Mouse (Mus musculus) splenic B cell, adult 2 months (primary cell): ENCODE data around the gene Eno3.

ENCODE experiments used
- DNase-seq: peaks from one replicate; pipeline ENCODE4 v3.0.0-alpha.2; 2011; ENCODE audit warnings: low read depth, low spot score
- H3K27me3 ChIP-seq: 2 replicates; pipeline ENCODE4 v1.6.1; 2012; ENCODE audit warnings: mild to moderate bottlenecking, low read length, moderate library complexity, mixed read lengths; ENCODE audit not compliant: control insufficient read depth, poor library complexity, insufficient read depth, severe bottlenecking
- H3K36me3 ChIP-seq: 2 replicates; pipeline ENCODE4 v1.6.1; 2012; ENCODE audit warnings: mild to moderate bottlenecking, low read length, moderate library complexity, mixed read lengths; ENCODE audit not compliant: control insufficient read depth, poor library complexity, insufficient read depth, severe bottlenecking

Gene Eno3

DNA sequence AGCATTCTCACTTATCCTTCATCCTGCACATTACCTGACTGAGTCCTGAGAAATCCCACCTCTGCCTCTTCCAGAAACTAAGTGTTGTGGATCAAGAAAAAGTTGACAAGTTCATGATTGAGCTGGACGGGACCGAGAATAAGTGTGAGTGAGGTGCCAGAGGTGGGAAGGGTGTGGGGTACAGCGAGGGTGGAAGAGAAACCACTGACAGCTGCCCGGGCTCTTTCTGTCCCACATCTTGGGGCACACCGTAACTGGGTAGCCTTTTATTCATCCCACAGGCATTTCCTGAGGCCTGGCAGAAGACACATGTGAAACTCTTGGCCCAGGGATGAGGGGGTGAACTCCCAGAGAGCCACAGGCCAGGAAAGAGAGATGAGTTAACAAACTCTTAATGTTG is 1.5 kb downstream of the Eno3 start:
- Histone ChIP-seq H3K36me3 (no peaks in the 10 kb centered on the region; the same call in 1 of the 2 replicates), H3K27me3 (no peaks in the 10 kb centered on the region)
- DNase-seq = no peak

GRCm38 (mm10) chr11:70658942-70659341 is 1.9 kb downstream of the Eno3 start:
- no peaks in the 10 kb centered on the region for H3K27me3 ChIP-seq
- no peaks in the 10 kb centered on the region; the same call in none of the 2 replicates for H3K36me3 ChIP-seq
- DNase-seq = no peak

DNA sequence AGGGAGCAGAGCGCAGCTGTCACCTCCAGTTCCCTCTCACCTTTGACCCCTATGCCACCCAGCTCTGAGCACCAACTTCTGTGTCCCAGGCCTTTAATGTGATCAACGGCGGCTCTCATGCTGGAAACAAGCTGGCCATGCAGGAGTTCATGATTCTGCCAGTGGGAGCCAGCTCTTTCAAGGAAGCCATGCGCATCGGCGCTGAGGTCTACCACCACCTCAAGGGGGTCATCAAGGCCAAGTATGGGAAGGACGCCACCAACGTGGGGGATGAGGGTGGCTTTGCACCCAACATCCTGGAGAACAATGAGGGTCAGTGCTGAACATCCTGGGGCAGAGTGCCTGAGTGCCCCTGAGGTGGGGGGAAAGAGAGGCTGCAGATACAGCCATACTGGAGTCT is 3.6 kb downstream of the Eno3 start:
- no peak for DNase-seq
- no peaks in the 10 kb centered on the region for H3K27me3 ChIP-seq

GRCm38 (mm10) chr11:70663101-70663500 is 6.1 kb downstream of the Eno3 start:
- Histone ChIP-seq H3K36me3 (peaks cover 4% of the 10 kb centered on the region), H3K27me3 (no peaks in the 10 kb centered on the region)
- DNase-seq = no peak

More for the DNA sequence above, 3.6 kb downstream of the Eno3 start:
- H3K36me3 ChIP-seq = peaks cover 4% of the 10 kb centered on the region

- no peak for DNase-seq
- Histone ChIP-seq H3K36me3 (peaks cover 4% of the 10 kb centered on the region), H3K27me3 (no peaks in the 10 kb centered on the region)
Measured at GRCm38 (mm10) chr11:70663957-70664356, 7.0 kb downstream of the Eno3 start.

DNA sequence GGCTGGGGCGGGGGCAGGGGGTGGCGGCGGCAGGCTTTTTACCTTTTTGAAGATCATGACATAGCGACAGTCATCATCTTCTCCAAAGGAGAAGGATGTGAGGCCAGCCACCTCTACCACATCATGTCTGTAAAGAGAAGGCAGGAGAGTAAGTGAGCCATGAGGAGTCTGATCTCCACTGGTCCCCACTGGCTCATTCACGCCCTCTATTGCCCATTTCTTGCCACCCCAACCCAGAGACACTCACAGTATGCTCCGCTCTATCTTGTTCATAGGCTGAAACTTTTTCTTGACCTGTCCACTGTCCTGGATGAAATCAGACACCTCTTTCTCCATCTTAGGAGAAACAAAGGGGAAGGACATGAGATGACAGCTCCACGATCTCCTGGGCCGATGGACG is 7.7 kb downstream of the Eno3 start:
- no peak for DNase-seq
- H3K27me3 ChIP-seq = no peaks in the 10 kb centered on the region
- peaks cover 4% of the 10 kb centered on the region for H3K36me3 ChIP-seq

- Histone ChIP-seq H3K36me3 (peaks cover 4% of the 10 kb centered on the region), H3K27me3 (no peaks in the 10 kb centered on the region)
- DNase-seq = no peak
Measured at GRCm38 (mm10) chr11:70666687-70667086, 9.7 kb downstream of the Eno3 start.

DNA sequence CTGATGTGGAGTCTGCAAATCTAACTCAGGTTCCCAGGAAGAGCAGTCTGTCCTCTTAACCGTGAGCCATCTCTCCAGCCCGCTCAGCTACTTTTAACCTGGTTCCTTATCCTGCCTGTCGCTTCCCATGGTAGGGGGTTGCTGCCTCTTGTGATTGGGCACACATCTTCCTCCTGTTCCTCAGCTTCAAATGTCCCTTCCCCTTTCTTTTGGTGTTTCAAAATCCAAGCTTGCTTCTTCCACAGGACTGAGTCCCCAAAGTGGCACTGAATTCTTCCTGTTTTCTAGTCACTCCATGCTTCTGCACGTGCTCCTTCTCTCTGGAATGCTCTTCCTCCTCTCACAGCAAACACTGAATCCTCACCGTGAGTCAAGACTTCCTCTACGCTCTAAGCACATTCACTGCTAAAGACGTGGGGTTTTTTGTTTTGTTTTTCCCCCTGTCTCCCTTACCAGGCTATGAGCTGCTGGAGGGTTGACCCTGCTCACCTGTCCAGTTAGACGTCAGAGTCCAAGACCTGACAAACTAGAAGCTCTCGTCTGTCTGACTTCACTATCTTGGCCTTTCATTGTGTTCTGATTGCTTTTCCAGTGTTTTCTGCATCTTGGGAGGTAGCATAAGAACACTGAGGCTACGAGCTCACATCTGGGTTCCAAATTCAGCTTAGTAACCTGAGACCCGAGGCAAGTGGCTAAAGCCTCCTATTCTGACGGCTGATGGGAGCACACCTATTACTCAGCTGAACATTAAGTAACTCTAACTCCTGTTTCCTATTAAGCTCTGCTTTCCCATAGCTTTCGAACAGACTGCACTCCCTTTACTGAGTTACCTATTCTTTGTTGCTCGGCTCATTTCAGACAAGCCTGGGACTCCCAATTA is 10.5 kb downstream of the Eno3 start:
- Histone ChIP-seq H3K27me3 (no peaks in the 10 kb centered on the region), H3K36me3 (peaks cover 4% of the 10 kb centered on the region)
- DNase-seq = no peak

GRCm38 (mm10) chr11:70668335-70668770 is 11.4 kb downstream of the Eno3 start:
- Histone ChIP-seq H3K27me3 (no peaks in the 10 kb centered on the region), H3K36me3 (peaks cover 4% of the 10 kb centered on the region)
- no peak for DNase-seq

- Histone ChIP-seq H3K36me3 (peaks cover 4% of the 10 kb centered on the region), H3K27me3 (no peaks in the 10 kb centered on the region)
- peak; percentile 98 for DNase-seq
Measured at GRCm38 (mm10) chr11:70668771-70669505, 11.9 kb downstream of the Eno3 start, which contains the start of gene Spag7. Gene Spag7, minus strand, starts transcription at chr11:70669416.

DNA sequence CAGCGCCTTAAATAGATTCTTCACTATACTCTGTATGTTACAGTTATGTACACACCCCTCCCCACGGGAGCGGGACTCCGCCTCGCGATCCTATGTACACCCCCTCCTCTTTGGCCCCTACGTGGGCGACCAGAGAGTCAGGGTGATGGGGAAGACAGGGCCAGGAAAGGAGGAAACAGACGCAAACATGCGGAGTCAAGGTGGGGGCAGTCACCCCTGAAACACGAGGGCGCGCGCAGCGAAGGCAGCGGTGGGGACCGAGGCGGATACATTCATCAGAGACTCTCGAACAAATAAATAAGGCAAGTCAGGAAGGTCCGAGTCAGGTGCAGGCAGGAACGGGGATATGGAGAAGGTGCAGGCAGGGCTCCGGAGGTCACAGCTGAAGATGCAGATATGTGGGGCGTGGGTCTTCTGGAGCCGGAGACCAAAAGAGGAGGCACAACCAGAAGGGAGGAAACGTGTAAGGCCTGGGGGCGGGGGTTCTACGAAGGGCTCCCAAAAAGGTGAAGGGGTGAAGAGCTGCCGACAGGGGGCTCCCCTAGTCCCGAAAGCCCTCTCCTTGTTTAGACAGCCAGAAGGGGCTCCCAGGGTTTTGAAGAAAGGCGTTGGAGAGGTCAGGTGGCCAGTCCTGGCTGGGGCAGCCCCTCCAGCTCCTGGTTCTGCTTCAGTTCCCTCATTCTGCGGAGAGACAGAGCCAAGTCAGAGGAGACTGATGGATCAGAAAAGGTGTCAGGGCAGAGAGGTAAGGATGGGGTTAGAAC is 12.8 kb downstream of the Eno3 start:
- DNase-seq = peak; percentile 86
- no peaks in the 10 kb centered on the region; the same call in none of the 2 replicates for H3K36me3 ChIP-seq
- no peaks in the 10 kb centered on the region for H3K27me3 ChIP-seq

- Histone ChIP-seq H3K36me3 (no peaks in the 10 kb centered on the region; the same call in none of the 2 replicates), H3K27me3 (no peaks in the 10 kb centered on the region)
- peak; percentile 38 for DNase-seq
Measured at GRCm38 (mm10) chr11:70670483-70670882, 13.5 kb downstream of the Eno3 start.

- Histone ChIP-seq H3K36me3 (peaks cover 3% of the 10 kb centered on the region), H3K27me3 (no peaks in the 10 kb centered on the region)
- no peak for DNase-seq
Measured at GRCm38 (mm10) chr11:70671333-70672047, 14.5 kb downstream of the Eno3 start.

DNA sequence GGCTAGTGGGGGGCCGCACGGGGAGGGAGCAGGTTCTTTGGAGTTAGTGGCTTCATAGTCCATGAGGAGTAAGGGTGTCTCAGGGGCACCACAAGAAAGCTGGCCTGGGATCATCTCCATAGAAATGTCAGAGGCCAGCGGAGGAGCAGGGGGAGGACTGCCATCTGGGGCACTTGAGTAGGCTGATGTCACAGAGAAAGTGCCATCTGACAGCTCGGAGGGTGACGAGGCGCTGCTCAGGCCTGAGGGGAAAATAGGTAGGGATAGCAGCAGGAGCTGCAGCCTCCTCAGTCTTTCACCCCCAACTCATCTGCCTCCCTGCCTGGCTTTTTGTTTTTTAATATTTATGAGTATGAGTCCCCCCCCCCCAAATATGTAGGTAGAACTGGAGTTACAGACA is 17.0 kb downstream of the Eno3 start:
- Histone ChIP-seq H3K36me3 (peaks cover 6% of the 10 kb centered on the region), H3K27me3 (no peaks in the 10 kb centered on the region)
- no peak for DNase-seq
